Comparison of ENCODE assay signal across 13 mouse cellular contexts in the genomic region with DNA sequence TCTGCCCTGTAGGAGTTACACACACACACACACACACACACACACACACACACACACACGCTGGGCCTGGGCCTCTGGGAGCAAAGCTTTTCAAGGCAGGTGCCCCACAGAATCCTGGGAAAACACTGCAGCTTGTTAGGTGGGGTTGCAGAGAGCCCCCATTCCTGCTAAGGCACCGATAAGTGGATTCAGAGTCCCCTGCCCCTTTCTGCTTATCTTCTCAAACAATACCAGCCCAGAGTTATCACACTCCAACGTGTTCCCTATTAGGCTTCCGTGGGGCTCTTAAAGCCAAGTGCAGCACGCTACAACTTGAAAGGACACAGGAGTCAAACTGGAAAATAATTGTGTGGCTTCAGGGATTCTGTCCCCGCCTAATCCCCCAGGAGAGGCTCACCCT.
DNase-seq lines count a peak whose midpoint lies in the region; ATAC-seq and TF ChIP-seq lines count a peak whose summit lies in the region.
"Had no signal": no experiment of that assay in that cellular context is flagged by ENCODE, and none has a peak within 500 bp of the region (broad histone marks: within the 10 kb centered on the region; RNA-seq: fewer than 3 reads in every experiment).

No protein-coding gene starts in this region.

- no peak overlapping the region for H3K4me3 ChIP-seq in heart, embryonic 12.5 days
- peak overlapping the region; percentile 36; the same call in 1 of the 2 replicates for H3K4me3 ChIP-seq in ES-Bruce4 (ENCODE audit: low read depth, low read length)
- H3K4me3 ChIP-seq in embryonic facial prominence, embryonic 10.5 days = no peak overlapping the region
- no peak overlapping the region for H3K4me3 ChIP-seq in liver, postnatal 0 days (ENCODE audit: low read depth, low read length)
- H3K4me3 ChIP-seq: heart, embryonic 15.5 days had no signal

- TF ChIP-seq POLR2A in ES-Bruce4 (IDR thresholded peaks at IDR 0.05; ENCODE audit: insufficient read depth, low read length) = no peak

- no peak overlapping the region for H3K9ac ChIP-seq in heart, embryonic 12.5 days
- peak overlapping the region; percentile 49 for H3K9ac ChIP-seq in ES-Bruce4 (ENCODE audit: low read depth, poor library complexity, severe bottlenecking)
- no peak overlapping the region for H3K9ac ChIP-seq in liver, postnatal 0 days (replicated peaks)
- H3K9ac ChIP-seq: heart, embryonic 15.5 days had no signal

- TF ChIP-seq CTCF in ES-Bruce4 (IDR thresholded peaks at IDR 0.05; ENCODE audit: low read depth, low read length) = no peak
- no peak for TF ChIP-seq CTCF in liver, postnatal 0 days (IDR thresholded peaks at IDR 0.05; ENCODE audit: low read depth)

- peak overlapping the region; percentile 19; the same call in 1 of the 2 replicates for H3K27ac ChIP-seq in heart, embryonic 12.5 days (ENCODE audit: poor library complexity, severe bottlenecking)
- no peak overlapping the region for H3K27ac ChIP-seq in ES-Bruce4 (ENCODE audit: insufficient read depth, low read length)
- peak overlapping the region; percentile 54; the same call in 1 of the 2 replicates for H3K27ac ChIP-seq in embryonic facial prominence, embryonic 10.5 days (replicated peaks)
- H3K27ac ChIP-seq in liver, postnatal 0 days (ENCODE audit: low read depth) = no peak overlapping the region
- H3K27ac ChIP-seq: heart, embryonic 15.5 days had no signal

- no peak for DNase-seq in heart, adult 9 months (ENCODE audit: low spot score in 2 of 2)
- DNase-seq in embryonic facial prominence, embryonic 10.5 days (ENCODE audit: low spot score) = no peak
- no peak for DNase-seq in liver, postnatal 0 days
- DNase-seq in cerebellum, adult 11-12 months = no peak
- no peak for DNase-seq in spleen, postnatal 14 days (ENCODE audit: low spot score in 2 of 2)
- no peak for DNase-seq in right cerebral cortex, postnatal 25 days
- DNase-seq: adrenal gland, adult 2 months; B cell, adult 2 months had no signal

- 0 out of 2 replicates have a peak, but pooled peaks cover 3% of the 10 kb centered on the region for H3K27me3 ChIP-seq in heart, embryonic 12.5 days (replicated peaks)
- no peaks in the 10 kb centered on the region for H3K27me3 ChIP-seq in ES-Bruce4 (ENCODE audit: control insufficient read depth, insufficient read depth, low read length, poor library complexity, severe bottlenecking)
- H3K27me3 ChIP-seq in embryonic facial prominence, embryonic 10.5 days (replicated peaks; ENCODE audit: low read depth, poor library complexity, severe bottlenecking) = no peaks in the 10 kb centered on the region
- H3K27me3 ChIP-seq in liver, postnatal 0 days (ENCODE audit: insufficient read depth, low read length) = no peaks in the 10 kb centered on the region
- H3K27me3 ChIP-seq: heart, embryonic 15.5 days; Patski had no signal

- H3K36me3 ChIP-seq in heart, embryonic 12.5 days = no peaks in the 10 kb centered on the region
- H3K36me3 ChIP-seq in ES-Bruce4 (ENCODE audit: control insufficient read depth, insufficient read depth, low read length, poor library complexity, severe bottlenecking) = no peaks in the 10 kb centered on the region
- no peaks in the 10 kb centered on the region for H3K36me3 ChIP-seq in embryonic facial prominence, embryonic 10.5 days (replicated peaks)
- no peaks in the 10 kb centered on the region for H3K36me3 ChIP-seq in liver, postnatal 0 days (replicated peaks; ENCODE audit: insufficient read depth, low read length)
- H3K36me3 ChIP-seq: heart, embryonic 15.5 days had no signal

- H3K9me3 ChIP-seq in heart, embryonic 12.5 days (replicated peaks) = no peaks in the 10 kb centered on the region
- H3K9me3 ChIP-seq in ES-Bruce4 (replicated peaks; ENCODE audit: control insufficient read depth, insufficient read depth, low read length, poor library complexity, severe bottlenecking) = no peaks in the 10 kb centered on the region
- H3K9me3 ChIP-seq in embryonic facial prominence, embryonic 10.5 days = no peaks in the 10 kb centered on the region
- no peaks in the 10 kb centered on the region for H3K9me3 ChIP-seq in liver, postnatal 0 days (ENCODE audit: low read length)
- H3K9me3 ChIP-seq: heart, embryonic 15.5 days had no signal

- 23% methylated on average over 6 of the region's 6 CpGs for WGBS in heart, embryonic 12.5 days
- WGBS in embryonic facial prominence, embryonic 10.5 days = 71% methylated on average over 6 of the region's 6 CpGs
- WGBS in liver, postnatal 0 days (ENCODE audit: insufficient replicate concordance) = 45% methylated on average over 6 of the region's 6 CpGs

- H3K4me2 ChIP-seq in heart, embryonic 12.5 days = peak overlapping the region; percentile 28; the same call in 1 of the 2 replicates
- 0 out of 2 replicates have a peak overlapping the region, but pooled peaks have one; percentile 14 for H3K4me2 ChIP-seq in liver, postnatal 0 days (ENCODE audit: low read depth, low read length)
- H3K4me2 ChIP-seq: heart, embryonic 15.5 days had no signal

- no peak for TF ChIP-seq EP300 in ES-Bruce4 (IDR thresholded peaks at IDR 0.05; ENCODE audit: insufficient read depth, low read depth, low read length)
- TF ChIP-seq EP300 in liver, postnatal 0 days (IDR thresholded peaks at IDR 0.05; ENCODE audit: low read depth) = peak; percentile 66

- peak; percentile 44; the same call in 1 of the 2 replicates for ATAC-seq in heart, embryonic 12.5 days (ENCODE audit: insufficient number of reproducible peaks, low FRiP score)
- peak; percentile 80 for ATAC-seq in liver, postnatal 0 days
- ATAC-seq: intestine, postnatal 0 days; Patski had no signal

- H3K4me1 ChIP-seq in heart, embryonic 12.5 days (replicated peaks) = peaks cover 32% of the 10 kb centered on the region
- peaks cover 1% of the 10 kb centered on the region for H3K4me1 ChIP-seq in ES-Bruce4 (ENCODE audit: control insufficient read depth, insufficient read depth, low read length)
- H3K4me1 ChIP-seq in embryonic facial prominence, embryonic 10.5 days = peaks cover 43% of the 10 kb centered on the region
- H3K4me1 ChIP-seq in liver, postnatal 0 days (ENCODE audit: insufficient read depth) = peaks cover 4% of the 10 kb centered on the region; the same call in 1 of the 2 replicates

Comparison
In these comparisons a context has a peak if more than half of its experiments do, and no peak if none do; other contexts are left out.
1. H3K27ac ChIP-seq: peak in heart, embryonic 12.5 days (single experiment) and embryonic facial prominence, embryonic 10.5 days (single experiment); none in ES-Bruce4 (single experiment) and liver, postnatal 0 days (single experiment).